Mouse (Mus musculus) ES-Bruce4 (cell line): Measurements from ENCODE around the gene Aktip.

Experiments
- CTCF ChIP-seq: IDR thresholded peaks from one replicate; pipeline ENCODE4 v1.8.1; 2011; ENCODE audit warnings: low read depth, low read length
- EP300 ChIP-seq: IDR thresholded peaks from 2 replicates; pipeline ENCODE4 v1.6.1; 2011; ENCODE audit warnings: low read depth, low read length; ENCODE audit not compliant: insufficient read depth

- TF ChIP-seq CTCF (peak; percentile 40), EP300 (no peak)
These were observed 81.6 kb downstream of the Aktip start for GRCm38 (mm10) chr8:91118131-91118530.
